Mouse (Mus musculus) cerebellum, adult 8-10 months (tissue): ENCODE measurements around the gene Mllt10.

Experiments used
- DNase-seq: peaks from one replicate; pipeline ENCODE4 v3.0.0; 2022

Gene Mllt10

DNA sequence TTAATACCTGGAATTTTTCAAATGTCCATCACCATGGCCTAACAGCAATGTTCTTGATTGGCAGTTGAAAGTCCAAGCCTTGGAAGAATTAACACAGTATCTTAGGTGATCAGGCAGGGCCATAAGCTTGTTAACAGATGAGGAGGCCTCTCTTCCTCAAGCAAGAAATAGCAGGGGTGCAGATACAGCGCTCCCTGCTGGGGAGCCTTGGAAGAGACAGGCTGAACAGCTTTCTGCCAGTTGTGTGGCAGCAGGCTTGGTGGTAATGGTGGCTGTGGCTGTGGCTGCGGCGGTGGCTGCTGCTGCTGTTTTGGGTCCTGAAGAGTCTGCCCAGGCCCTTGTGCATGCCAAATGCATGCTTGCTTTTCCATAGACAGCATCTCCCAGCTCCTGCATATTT is 150.1 kb downstream of the Mllt10 start:
- DNase-seq = no peak

DNA sequence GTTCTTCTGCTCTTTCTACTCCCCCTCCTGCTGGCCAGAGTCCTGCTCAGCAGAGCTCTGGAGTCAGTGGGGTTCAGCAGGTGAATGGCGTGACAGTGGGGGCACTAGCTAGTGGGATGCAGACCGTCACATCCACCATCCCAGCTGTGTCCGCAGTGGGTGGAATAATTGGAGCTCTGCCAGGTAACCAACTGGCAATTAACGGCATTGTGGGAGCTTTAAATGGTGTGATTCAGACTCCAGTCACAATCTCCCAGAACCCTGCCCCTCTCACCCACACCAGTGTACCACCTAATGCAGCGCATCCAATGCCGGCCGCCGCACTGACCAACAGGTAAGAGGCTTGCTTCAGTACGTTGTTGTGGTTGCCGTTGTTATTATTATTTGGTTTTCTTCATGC is 151.8 kb downstream of the Mllt10 start:
- DNase-seq = no peak

DNA sequence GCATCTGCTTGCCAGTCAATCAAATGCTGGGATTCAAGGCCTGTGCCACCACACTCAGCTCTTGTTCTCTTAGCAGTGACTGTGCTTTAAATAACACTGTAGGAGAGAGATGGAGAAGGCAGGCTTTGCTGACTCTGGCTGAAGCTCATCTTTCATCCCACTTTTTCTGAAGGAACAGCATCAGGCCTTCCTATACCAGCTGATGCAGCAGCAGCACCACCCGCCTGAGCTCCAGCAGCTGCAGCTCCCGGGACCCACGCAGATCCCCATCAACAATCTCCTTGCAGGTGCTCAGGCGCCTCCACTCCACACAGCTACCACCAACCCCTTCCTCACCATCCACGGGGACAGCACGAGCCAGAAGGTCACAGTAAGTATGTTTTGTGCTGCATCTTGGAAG is 153.5 kb downstream of the Mllt10 start:
- no peak for DNase-seq

DNA sequence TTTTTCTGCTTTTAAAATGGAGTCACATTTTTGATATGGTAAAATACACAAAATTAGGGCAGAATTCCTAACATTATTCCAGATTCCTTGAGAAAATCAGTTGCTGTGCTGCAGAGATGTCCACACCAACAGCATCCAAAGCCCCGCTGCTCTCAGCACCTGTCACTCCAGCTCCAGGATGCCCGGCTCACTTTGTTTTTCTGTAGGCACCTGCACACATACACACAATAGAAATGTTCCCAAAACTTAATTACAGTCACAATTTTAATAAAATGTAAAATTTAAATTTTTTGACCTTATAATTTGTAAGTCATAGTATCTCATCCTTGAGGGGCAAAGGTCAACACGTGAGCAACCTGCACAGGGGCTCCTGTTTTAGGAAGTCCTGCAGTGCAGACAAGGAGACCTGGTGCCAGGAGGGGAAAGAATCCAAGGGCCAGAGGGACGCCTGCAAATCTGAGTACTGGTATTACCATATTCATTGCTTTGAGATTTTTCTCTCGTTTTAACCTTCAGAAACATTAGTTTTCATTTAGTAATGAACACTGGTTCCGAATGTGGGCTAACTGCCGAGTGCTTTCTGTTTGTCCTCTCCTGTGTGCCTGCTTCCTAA is 154.3 kb downstream of the Mllt10 start:
- DNase-seq = peak; percentile 48

DNA sequence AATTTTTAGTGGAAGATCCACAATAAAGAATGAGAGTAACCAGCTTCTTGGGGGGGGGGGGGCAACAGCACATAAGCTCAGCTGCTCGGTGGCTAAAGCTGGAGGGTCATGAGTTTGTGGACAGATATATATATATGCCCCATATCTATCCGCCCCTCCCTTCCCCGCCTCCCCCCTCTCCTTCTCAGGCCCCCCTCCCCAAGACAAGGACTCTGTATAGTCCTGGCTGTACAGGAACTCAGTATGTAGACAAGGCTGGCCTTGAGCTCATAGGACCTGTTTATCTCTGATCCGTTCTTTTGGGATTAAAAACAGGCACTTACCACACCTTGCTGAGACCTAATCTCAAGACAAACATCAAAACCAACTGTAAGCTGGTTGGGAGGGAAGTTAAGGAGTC is 154.9 kb downstream of the Mllt10 start:
- no peak for DNase-seq

DNA sequence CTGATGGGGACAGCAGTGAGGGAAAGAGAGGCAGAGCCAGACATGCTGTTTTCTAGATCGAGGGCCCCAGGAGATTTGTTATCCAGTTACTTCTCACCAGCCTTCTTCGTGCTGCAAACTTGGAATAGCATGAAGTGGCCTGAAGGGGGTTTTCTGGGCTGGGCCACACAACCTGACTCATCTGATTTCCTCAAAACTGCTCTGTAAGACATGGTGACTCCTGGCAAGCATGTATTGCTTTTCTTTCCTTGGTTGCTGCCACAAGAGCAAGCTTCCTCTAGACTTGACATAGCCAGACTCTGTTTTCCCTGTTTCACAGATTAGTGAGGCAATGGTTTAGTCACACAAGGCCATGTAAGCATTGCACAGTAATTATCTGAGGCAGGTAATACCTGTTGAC is 159.0 kb downstream of the Mllt10 start:
- DNase-seq = no peak

DNA sequence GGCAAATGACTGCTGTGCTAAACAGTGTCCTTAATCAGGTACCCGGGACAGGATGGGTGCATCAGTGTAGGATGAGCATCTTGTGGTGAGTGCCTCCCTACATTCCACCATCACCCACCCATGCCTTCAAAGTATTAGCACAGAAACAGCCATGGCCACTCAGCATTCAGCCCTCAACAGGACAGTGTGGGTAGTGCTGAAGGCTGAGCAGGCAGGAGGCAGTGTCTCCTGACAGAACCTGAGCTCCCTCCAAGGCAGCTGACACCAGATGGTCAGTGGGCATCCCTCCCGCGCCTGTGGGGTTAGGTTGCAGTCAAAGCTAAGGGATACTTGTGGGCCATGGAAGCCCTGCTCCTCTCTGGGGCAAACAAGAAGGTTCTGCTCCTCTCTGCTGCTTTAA is 162.8 kb downstream of the Mllt10 start:
- DNase-seq = peak; percentile 90

DNA sequence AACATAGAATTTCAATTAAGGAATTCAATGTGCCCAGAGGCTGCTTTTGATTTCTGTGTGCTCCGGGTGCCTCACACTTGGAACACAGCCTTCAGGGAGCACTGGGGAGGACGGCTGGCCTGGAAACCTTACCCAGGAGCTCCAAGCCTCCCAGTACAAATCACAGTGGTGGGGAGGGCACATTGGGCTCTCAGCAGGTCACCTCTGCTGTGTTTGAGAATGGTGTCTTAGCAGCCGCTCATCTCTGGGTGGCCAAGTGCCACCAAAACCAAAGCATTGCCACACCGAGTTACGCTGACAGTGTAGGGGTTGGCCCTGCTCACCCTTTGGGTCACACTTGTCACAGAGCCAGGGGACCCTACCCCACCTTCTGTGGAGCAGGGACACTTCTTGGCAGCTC is 163.5 kb downstream of the Mllt10 start:
- peak; percentile 50 for DNase-seq

DNA sequence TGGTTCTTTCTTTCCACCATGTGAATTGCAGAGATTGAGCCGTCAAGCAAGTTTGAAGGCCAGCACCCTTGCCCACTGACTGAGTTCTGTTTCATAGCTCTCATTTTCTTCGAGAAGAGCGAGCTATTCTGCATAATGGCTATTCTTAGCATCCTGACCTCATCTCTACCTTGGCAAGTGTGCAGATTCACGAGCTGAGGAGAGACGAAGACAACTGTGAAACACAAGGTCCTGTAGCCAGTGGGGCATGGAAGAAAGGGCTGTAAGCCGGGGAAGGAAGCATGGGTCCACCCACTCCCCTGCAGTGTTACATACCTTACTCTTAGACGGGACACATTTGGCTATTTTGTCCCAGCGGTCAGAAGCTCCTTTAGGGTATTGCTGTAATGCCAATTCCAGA is 164.1 kb downstream of the Mllt10 start:
- peak; percentile 34 for DNase-seq

DNA sequence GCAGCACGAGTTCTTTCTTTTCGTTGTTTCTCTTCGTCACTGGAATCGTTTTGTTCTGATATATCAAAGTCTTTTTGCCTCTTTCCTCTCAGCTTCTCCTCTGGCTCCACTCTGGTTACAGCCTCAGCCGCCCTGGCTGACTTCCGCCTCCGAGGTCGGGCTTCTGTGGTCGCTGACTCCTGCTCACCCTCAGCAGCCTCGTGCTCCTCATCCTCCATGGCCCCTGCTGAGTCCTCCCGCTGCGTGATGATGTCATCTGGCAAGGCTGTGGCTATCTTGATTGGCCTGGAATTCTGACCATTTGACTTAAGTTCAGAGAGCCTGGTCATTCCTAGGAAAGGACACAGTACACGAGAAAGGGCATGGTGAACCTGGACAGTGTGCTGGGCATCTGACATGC is 164.5 kb downstream of the Mllt10 start:
- DNase-seq = no peak

DNA sequence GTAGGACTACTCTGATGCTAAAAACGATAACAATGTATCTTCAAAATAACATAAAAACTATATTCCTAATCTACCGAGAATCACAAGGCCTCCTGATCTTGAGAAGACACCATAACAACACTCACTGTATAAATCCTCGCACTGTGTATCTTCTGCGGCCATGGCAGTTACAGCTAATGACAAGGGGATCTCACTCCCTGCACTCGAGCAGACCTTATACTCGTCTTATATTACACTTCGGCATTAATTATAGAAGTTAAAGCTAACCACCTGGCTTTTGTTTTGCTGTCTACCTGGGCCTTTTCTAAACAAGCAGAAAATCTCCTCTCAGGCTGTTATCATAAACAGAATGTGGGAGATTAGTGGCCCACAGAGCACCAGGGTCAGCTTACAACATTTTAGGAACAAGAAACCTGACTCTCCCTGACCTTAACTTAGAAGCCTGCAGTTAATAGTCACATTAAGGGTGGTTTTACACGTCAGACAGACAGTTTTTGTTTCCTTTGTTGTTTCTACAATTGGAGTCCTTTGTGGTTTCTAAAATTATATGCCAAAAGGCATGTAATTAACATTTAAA is 173.5 kb downstream of the Mllt10 start:
- no peak for DNase-seq

DNA sequence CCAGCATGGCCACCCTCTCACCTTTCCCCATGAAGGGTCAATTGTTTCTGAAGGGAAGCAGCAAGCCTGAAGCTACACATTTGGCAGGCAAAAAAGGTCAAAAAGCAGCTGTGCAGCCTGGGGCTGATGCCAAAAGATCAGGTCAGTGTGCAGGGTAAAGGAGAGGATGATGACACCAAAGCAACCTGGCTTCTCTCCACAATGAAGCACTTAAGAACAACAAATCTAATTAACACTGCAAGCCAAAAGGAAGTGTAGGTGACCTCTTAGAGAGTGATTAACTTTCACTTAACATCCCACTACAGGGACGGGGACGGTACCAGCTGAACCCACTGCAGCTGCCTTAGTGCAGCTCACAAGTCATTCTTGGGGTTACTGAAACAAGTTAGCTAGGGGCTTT is 174.2 kb downstream of the Mllt10 start:
- DNase-seq = no peak

DNA sequence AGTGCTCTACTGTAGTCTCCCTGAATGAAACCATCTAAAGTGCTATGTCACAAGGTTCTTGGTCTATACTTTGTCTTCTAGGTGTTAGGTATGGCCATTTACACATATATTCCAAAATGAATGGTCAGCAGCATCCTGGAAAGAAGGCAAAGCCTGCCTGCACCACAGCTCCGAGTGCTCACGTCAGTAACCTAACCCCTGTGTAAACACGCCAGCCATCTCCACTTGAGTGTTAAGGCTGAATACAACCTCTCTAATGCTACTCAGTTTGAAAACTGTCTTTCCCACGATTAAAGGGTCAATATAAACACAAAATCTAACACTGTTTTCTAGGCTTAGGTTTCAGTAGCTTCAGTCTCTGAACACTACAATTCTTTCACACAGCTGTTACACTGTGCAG is 176.1 kb downstream of the Mllt10 start:
- DNase-seq = no peak

DNA sequence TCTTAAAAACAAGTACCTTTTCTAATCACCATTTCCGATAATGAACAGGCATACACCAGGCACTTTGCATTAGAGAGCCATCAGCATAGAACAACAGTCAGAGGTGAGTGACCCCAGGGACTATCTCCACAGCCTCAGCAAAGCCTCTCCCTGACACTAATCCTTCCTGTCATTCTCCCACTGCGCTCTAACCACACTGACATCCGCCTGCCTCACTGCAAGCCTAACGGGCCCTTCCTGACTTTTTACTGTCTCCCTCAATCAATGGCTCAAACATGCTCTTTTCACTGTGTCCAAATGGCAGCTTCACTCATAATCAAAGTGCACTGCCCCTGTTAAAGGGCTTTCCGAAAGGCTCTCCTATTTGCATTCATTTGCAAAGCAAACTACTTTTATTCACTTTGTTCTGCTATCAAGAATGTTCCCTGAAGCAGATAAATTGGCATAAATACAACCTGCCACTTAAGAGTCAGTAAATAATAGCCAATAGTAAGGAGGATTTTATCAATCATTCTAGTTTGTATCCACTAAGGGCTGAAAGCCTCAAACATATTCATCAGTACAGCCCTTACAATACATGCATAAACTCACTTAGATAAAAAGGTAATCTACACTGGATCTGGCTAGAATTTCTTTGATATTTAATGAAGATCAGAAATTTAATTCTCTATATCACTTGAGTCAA is 178.0 kb downstream of the Mllt10 start:
- DNase-seq = no peak

DNA sequence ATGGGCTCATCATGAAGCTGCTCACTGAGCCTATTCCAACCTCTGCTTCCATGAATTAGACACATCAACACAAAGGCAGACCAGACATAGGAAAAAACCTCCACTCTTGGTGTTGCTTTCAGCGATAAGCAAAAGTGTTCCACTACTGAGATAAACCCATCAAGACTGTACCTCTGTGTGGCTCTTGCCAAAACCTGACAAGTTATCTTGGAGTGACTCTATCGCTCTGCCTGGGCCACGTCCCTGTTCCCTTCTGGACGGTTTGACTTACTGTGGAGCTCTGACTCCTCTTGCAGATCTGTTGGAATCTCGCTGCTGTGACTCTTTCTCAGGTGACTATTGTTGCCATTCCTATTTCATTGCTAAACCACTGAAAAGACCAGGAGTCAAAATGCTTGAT is 180.5 kb downstream of the Mllt10 start:
- DNase-seq = no peak

DNA sequence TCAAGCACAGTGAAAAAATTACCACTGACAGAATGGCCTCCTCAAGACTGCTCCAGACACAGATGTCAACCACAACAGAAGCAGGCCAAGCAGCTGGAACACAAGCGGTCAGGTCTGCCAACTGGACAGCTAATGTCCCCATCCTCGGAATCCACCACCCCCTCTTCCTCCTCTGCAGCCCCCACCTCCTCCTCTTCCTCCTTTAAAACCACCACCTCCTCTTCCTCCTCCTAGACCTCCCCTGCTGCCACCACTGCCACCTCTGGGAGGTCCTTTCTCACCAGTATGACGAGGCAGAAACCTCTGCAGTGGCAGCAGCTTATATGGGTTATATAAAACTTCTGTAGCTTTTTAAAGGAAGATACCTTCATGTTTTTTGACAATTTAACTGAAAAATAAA is 194.2 kb downstream of the Mllt10 start:
- DNase-seq = no peak
